Mouse (Mus musculus) fat pad, adult 2 months (tissue): Measurements from ENCODE around the gene Doc2g.
A peak's percentile ranks its signal among the peaks of the same experiment; 100 is the strongest.

Experiments
- DNase-seq: peaks from one replicate; pipeline ENCODE4 v3.0.0-alpha.2; 2011; ENCODE audit warnings: low read depth, low spot score; ENCODE audit errors: extremely low read depth

Gene Doc2g

DNA sequence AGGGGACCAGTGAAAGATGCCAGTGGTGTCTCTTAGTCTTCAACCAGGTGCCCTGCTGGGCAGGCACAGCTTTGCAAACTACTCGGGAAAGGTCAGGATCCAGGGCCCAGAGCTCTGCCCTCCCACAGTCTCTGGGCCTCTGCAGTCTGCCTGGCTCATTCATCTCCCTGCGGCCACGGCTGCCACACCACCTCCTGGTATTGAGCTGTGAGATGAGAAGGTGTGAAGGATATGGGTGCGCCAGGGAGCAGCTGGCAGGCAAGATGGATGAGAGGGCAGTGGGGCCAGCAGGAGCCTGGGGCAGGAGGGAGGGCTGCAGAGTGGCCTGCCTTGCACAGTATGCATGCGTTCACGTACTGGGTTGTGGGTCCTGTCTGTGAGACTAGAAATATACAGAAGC lies 12.3 kb upstream of the Doc2g start:
- no peak for DNase-seq

DNA sequence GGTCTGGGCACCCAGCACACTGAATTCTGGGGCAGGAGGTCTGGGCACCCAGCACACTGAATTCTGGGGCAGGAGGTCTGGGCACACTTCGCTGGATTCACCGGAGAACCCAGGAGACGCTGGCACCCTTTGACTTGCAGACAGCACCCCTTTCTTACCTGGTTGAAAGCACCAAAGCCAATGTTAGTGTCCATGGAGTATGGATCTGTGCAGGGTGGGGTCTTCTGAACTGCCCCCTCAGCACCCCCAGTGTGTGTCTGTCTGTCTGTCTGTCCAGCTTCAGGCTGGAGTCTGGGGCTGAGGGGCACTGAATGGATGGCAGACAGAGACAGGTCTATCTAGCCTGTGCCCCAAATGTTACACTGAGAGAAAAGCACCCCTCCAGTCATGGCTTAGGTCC lies 11.6 kb upstream of the Doc2g start:
- no peak for DNase-seq

DNA sequence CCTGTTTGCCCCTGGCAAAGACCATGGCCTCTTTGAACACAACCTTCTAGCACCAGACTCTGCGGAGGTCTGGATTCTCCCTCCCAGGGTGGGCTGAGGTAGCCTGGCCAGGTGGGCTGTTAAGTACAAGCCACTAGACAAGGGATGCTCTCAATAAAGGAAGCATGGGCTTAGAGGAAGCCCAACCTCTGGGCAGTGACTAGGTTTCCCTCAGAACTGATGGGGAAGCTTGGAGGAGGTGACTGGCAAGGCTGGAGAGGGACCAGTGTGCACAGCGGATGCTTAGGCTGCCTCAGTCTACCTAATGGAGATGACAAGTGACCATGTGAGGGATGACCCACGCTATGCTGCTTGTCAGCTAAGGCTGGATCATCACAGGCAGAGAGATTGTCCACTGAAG lies 11.1 kb upstream of the Doc2g start:
- no peak for DNase-seq

DNA sequence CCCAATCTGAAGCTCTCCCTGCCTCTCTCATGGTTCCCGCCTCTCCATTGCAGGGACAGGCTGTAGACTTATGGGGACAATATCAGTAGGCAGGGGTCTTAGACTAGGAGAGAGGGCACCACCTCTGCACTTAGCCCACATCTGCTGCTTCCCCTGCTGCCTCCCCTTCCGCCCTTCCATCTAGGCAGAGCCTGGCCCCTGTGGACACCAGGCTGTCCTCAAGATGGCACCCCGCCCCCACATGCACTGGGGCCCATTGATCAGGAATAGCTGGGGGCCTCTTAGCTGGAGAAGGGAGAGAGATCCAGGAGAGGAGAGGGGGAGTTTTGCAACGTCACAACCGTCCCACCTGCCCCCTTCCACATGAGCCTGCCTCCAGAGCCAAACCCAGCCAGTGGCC lies 10.7 kb upstream of the Doc2g start, which contains the start of gene Tbx10:
Tbx10 (plus strand) TSS at position 337 of the 400 bp plus-strand sequence.
- no peak for DNase-seq

DNA sequence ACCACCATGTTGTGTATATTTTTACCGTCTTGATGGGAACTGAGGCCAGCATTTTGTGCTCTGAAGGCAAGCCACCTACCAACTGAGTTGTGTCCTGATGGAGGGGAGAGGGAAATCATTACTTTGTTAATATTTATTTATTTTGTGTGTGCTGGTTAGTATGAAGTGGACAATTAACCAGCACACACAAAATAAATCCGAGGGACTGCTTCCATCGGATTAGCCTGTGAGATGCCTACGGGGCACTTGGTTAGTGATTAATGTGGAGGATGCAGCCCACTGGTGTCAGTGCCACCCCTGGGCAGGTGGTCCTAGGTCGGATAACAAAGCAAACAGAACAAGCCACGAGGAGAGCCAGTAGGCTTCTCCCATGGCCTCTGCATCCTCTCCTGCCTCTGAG lies 8.2 kb upstream of the Doc2g start:
- DNase-seq: no peak

DNA sequence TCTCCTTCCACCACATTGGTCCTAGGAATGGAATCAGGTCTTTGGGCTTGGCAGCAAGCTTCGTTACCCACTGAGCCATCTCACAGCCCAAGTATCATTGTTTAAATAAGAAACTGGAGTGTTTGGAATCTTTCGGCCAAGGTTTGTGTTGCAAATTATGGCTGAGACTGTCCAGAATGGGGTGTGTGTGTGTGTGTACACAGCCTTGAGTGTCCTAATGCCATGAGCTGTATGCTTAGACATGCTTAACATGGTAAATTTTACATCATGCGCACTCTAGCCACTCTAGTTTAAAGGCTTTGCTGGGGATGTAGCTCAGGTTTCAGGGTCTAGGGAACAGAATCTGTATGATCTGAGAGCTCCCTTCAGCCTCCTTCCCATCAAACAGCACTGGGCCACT lies 7.6 kb upstream of the Doc2g start:
- DNase-seq: no peak

DNA sequence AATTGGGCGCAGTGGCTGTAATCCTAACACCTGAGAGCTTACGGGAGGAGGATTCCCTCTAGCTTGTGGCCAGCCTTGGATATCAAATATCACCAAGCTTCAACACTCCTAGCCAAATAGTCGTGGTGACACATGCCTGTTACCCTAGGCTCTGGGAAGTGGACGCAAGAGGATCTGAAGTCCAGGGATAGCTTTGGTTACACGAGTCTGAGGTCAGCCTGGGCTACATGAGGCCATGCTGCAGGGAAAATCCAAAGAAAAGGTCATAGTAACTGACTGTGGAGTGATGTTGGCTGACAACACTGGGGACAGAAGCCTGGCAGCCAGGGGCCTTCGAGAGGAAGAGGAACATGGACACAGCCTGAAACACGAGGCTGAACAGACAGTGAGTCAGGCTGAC lies 7.0 kb upstream of the Doc2g start:
- DNase-seq: no peak

DNA sequence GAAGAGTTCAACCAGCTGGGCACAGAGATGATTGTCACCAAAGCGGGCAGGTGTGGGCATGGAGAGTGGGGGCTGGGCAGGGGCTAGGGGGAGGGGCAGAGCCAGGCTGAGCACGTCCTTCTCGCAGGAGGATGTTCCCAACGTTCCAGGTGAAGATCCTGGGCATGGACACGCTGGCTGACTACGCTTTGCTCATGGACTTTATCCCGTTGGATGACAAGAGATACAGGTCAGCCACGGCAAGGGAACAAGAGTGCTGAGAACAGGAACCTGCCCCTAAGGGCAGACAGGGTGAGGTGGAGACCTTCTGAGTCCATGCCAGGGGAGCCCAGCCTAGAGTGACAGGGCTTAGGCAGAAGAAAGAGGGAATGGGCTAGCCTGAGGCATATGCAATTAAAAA lies 6.4 kb upstream of the Doc2g start:
- DNase-seq: no peak

DNA sequence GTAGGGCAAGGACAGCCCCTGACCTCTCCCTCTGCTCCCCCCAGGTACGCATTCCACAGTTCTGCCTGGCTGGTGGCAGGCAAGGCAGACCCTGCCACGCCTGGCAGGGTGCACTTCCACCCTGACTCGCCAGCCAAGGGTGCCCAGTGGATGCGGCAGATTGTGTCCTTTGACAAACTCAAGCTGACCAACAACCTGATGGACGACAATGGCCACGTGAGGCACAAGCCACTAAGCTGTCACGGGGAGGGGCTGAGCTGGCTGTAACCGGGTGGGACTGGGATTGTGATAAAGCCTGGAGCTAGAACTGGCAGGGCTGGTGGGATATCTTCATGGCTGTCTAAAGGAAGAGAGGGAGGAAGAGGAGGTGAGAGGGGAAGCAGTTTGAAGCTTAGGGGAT lies 5.9 kb upstream of the Doc2g start:
- DNase-seq: no peak

DNA sequence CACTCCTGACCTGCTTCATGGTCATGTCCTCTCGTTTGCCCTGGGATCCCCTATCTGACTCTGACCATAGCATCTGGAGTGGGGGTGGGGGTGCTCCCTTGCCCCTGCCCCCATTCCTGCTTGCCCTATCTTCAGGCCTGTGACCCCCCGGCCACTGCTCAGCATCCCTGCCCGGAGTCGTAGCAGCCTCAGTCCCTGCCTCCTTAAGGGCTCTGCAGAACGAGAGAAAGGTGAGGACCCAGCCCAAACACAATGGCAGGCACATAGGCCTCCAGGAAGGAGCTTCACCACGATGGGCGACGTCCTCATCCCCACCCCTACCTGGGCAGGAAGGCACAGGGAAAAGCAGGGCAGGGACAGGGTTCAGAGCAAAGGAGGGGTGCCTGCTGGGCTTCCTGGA lies 4.8 kb upstream of the Doc2g start:
- DNase-seq: no peak

DNA sequence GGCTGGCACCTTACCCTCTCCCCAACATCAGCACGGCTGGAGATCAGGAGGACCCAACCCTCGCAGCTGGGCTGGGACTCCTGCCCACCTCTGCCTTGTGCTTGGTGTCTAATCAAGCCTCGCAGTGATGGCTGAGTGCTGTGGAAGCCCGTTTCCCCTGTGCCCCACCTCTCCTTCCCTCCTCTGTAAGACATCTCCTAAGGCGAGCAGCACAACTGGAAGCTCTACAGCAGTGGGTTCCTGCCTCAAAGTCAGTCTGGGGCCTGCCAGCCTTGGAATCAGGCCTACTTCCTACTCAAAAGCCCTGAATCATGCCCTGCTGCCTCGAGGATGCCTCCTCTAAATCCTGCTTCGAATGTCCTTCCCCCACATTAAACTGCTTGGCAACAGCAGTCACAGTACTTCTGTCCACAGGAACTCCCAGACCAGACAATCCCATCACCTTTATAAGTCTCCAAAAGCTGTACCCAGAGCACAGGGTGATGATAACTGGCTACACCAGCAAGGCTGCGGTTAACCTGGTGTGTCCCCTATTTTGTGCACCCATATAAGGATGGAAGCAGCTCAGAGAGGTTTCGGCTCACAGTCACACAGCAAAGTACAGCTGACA lies 3.9 kb upstream of the Doc2g start:
- DNase-seq: no peak

DNA sequence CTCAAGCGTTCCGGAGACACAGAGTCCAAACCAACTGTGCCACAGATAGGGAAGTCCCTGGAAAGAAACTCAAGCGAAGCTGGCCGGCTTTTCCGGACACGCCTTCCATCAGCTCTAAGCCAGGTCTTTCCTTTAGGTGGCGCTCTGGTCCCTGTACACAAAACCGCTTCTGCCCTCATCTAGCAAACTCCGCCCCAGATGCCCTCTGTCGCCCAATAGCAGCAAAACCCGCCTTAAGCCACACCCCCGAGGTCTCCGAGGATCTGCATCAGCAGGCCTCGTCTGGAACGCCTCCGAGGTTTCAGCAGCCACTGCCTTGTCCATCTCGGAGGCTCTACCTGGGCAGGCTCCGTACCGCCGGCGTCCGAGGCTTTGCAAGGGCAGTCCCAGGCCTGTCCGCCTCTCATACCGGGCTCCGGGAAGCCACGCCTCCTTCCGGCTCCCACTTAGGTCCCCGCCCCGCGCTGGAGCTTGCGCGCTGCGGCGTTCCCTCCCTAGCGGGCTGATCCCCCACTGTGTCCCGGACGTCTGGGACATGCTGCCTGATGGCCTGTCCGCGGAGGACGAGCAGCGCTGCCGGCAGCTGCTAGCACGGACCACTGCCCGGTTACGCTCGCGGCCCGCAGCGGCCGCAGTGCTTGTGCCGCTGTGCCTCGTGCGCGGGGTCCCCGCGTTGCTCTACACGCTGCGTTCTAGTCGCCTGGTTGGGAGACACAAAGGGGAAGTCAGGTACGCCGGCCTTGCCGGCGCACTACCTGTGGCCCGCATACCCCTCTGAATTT lies 2.8 kb upstream of the Doc2g start, which contains the start of the genes Nudt8 and Gm49405:
Nudt8 (plus strand) TSS at position 462 of the 782 bp plus-strand sequence.
Gm49405 (plus strand) TSS at position 508 of the 782 bp plus-strand sequence.
- peak; percentile 66 for DNase-seq

DNA sequence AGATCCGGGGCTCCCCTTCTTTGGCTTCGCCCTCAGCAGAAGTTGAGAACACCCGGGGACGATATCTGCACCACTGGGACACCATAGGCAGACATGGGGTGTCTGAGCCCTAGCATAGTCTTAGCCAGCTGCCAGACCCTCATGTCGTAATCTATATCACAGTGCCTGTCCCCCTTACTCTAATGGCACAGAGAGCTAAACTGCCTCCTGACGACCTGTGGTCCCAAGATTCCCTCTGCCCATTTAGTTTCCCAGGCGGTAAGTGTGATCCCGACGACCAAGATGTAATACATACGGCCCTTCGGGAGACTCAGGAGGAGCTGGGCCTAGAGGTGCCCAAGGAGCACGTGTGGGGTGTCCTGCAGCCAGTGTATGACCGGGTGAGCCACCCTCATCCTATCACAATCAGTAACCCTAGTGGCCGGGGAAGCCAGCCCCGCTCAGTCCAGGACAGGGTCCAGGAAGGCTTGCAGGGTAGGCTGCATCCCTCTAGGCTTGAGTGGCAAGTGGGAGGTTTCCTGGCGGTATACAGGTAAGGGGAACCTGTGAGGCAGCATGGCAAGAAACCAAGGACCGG lies 2.1 kb upstream of the Doc2g start:
- DNase-seq: no peak

DNA sequence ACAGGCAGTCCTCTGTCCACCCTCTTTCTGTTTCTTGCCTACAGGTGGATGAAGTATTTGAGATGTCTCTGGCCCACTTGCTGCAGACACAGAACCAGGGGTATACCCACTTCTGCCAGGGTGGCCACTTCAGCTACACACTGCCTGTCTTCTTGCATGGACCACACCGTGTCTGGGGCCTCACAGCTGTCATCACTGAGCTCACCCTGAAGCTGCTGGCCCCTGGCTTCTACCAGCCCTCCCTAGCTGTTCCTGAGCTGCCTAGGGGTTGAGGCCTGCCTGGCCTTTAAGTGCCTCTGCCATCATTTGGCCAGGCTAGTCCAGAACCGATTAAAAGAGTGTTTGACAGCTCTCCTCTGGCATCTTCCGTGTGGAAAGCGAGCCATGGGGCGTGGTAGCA lies 1.4 kb upstream of the Doc2g start:
- no peak for DNase-seq

DNA sequence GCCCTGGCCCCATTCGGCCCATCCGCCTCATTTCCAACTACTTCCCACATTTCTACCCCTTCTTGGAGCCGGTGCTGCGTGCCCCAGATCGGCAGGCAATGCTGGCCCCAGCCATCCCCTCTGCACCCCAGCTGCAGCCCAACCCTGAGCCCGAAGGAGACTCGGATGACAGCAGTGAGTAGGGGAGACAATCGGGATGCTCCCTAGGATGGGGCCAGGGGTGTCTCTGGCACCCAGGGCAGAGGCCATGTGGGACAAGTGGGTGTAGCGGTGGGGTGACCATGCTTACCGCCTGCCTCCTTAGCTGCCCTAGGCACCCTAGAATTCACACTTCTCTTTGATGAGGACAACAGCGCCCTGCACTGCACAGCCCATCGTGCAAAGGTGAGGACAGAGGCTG lies 528 bp downstream of the Doc2g start:
- no peak for DNase-seq

DNA sequence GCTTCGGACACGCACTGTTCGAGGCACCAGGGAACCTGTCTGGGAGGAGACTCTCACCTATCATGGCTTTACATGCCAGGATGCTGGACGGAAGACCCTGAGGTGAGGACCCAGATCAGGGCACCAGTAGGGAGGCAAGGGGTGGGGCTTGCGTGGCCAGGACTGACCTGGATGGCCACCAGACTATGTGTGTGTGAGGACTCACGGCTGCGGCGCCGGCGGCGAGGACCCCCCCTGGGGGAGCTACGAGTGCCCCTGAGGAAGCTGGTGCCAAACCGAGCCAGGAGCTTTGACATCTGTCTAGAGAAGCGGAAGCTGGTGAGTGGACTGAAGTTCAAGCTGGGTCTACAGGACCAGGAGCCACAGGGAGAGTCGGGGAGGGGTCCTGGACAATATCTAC lies 1.2 kb downstream of the Doc2g start:
- DNase-seq: no peak

DNA sequence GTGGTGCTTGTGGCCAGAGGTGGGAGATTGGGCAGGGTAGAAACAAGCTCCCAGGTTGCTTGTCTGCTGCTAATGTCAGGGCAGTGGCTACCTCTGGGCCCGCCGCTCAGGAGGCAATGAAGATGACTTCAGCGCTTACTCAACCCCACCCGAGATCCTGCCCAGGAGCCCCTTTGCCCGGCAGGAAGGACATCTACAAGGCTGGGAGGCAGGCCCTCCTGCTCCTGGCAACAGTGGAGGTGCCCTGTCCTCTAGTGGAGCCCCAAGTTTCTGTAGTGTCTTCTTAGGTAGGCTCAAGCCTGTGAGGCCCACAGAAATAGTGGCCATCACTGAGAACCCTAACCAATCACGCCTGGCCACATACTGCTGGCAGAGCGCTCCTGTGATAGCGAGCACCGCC lies 2.0 kb downstream of the Doc2g start:
- DNase-seq: no peak

DNA sequence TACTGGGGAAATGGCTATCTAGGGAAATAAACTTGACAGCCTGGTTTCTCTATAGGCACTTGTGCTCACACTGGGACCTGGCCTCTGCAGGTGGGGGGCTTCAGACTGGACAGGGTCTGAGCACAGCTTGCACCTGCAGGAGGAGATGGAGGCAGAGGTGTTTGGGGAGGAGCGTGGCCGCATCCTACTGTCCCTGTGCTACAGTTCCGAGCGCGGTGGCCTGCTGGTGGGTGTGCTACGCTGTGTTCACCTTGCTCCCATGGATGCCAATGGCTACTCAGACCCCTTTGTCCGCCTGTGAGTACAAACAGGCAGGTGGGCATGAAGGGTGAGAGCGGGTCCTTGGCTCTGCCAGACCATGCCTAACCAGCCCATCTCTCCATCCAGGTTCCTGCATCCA lies 2.9 kb downstream of the Doc2g start:
- no peak for DNase-seq

DNA sequence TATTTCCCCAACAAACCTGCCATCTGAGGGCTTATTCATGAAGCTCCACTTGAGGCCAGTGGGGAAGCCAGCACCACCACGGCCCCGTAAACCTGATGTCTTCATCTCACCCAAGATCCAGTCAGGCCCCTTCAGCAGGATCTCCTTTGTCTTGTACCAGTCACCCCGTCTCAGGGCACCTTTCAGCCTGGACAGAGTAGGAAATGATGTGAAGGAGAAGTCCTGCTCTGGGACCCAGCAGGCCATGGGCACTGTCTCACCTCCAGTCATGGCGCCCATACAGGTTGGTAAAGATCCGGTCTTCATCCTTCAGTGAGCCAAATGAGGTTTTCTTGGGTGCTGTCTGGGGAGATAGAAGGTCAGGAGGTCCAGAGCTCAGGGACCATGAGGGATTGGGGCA lies 8.0 kb downstream of the Doc2g start:
- DNase-seq: no peak

DNA sequence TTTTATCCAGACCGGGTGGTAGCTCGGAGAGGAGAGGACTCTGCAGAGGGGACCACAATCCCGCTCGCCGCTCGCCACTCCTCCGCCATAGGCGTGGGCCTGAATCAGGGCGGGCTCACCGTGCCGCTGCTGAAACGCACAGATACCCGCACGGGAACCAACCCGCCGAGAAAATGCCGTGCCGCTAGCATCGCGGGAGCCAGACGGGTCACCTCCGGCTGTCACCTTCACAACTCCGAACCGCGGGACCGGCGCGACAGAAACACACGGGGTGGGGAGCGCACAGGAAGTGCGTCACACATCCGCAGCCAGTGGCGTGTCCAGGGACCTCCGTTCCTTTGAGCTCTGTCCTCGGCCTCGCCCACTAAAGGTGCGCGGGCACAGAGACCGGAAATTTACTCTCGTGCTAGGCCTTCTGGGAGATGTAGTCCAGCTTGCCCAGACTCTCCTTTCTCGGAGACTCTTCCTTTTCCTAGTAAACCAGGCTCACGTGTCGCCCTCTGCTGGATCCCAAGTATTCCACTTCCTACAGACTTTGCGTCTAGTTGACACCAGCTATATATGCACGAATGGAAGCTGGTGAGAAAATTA lies 9.4 kb downstream of the Doc2g start, which contains the start of gene Ndufv1:
Ndufv1 (minus strand) TSS at position 375 of the 591 bp plus-strand sequence.
- DNase-seq: peak; percentile 93

DNA sequence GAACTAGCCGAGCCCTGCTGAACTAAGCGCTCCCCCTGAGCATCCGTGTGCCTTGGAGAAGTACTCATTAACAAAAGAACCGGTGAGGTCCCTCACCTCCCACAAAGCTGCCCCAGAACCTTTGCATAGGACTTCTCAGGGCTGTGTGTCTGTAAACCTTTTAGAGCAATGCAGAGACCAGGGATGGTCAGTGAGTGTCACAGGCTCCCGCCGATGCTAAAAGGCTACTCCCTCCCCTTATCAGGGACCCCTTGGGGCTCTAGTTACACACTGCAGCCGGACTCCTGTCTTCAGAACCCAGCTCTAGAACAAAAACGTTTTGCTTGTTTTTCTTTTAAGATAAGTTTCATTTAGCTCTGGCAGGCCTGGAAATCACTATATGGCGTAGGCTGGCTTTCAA lies 10.0 kb downstream of the Doc2g start:
- no peak for DNase-seq

DNA sequence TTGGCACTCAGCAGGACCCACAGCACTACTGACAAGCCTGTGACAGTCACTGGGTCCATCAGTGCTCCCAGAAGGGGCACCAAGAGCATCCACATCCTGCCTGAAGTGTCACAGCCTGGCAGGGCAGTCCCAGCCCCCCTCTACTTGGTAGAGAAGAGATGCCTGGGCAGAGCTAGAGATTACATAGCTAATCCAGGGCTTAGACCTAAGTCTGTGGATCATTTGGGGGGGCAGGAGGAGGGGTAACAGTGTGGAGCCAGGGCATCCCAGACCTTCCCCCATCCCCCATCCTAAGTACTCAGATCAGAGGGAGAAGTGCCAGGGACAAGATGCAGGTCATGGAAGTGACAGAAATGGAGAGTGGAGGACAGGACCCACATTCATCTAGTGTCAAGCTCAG lies 11.7 kb downstream of the Doc2g start:
- no peak for DNase-seq
